Mouse (Mus musculus) liver, adult 2 months (tissue): ENCODE data around the gene Tanc1.

ENCODE experiments used
- CTCF ChIP-seq: fragments of 200-500 bp; IDR thresholded peaks from 2 replicates; pipeline ENCODE4 v1.5.1; 2011; ENCODE audit warnings: low read depth, low read length, control low read depth
- POLR2A ChIP-seq: fragments of 200-500 bp; IDR thresholded peaks from 2 replicates; pipeline ENCODE4 v1.6.1; 2011; ENCODE audit warnings: low read length, control low read depth; ENCODE audit not compliant: insufficient read depth; ENCODE audit errors: extremely low read depth

DNA sequence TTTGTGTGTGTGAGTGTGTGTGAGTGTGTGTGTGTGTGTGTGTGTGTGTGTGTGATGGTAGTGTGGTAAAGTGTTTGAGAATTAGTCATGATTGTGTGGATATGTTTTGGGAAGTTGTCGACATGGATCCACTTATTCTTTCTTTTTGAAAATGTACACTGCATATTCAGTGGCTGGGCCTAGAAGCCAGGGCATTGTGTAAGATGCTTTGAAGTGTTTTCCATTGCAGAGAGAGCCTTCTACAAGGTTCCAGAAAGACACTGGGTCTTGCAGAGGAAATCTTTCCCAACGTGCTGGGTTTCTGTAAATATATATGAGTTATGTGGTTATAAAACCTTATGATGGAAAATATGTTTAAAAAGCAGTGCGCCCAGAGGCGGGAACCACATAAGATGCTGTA lies 108.0 kb downstream of the Tanc1 start:
- TF ChIP-seq CTCF (no peak), POLR2A (no peak)
